24 mouse cellular contexts compared by ENCODE assay signal in the genomic region with DNA sequence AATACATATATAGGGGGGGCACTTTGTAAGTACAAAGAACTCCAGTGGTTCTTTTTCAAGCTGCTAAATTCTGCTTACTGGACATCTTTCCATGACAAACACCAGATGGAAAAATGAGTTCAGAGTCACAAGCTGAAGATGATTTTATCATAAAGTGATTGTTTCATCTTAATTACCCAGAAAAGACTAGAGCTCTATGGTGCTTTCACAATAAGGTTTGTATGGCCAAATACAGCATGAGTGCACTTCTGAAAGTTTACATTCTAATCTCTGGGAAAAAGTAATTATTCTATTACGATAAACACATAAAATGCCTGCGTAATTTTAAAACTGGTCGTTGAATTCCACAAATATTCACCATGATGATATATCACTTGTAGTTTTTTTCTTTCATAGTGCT.
DNase-seq lines count a peak whose midpoint lies in the region; ATAC-seq and TF ChIP-seq lines count a peak whose summit lies in the region.
"Had no signal": no experiment of that assay in that cellular context is flagged by ENCODE, and none has a peak within 500 bp of the region (broad histone marks: within the 10 kb centered on the region; RNA-seq: fewer than 3 reads in every experiment).

No protein-coding gene starts in this region.

- no peak overlapping the region for H3K27ac ChIP-seq in kidney, postnatal 0 days
- H3K27ac ChIP-seq in kidney, embryonic 14.5 days (ENCODE audit: low read depth, low read length), result no peak overlapping the region
- H3K27ac ChIP-seq in lung, embryonic 14.5 days (ENCODE audit: low read depth), result no peak overlapping the region; the same call in 1 of the 2 replicates
- H3K27ac ChIP-seq in lung, embryonic 16.5 days (ENCODE audit: low read length), result no peak overlapping the region
- no peak overlapping the region for H3K27ac ChIP-seq in stomach, embryonic 16.5 days (ENCODE audit: low read length)
- no peak overlapping the region for H3K27ac ChIP-seq in stomach, postnatal 0 days (replicated peaks)
- H3K27ac ChIP-seq: embryonic facial prominence, embryonic 13.5 days; embryonic facial prominence, embryonic 15.5 days; forebrain, embryonic 10.5 days; forebrain, embryonic 12.5 days had no signal

- peak; percentile 54 for DNase-seq in kidney, postnatal 0 days (ENCODE audit: low spot score)
- DNase-seq in lung, embryonic 14.5 days, result peak; percentile 35
- DNase-seq in lung, adult 2 months, result no peak
- DNase-seq in lung, postnatal 4 days, result no peak
- no peak for DNase-seq in stomach, postnatal 0 days (ENCODE audit: low spot score)
- DNase-seq: adrenal gland, adult 2 months; adrenal gland, postnatal 10 days; adrenal gland, postnatal 25 days; cerebellum, adult 11 months; cerebellum, adult 18-20 months; cerebellum, adult 8-10 months; cerebellum, adult 9-11 months; cerebellum, postnatal 14 days; cerebellum, postnatal 36 days; embryo, embryonic 11 days had no signal

- H3K4me3 ChIP-seq in kidney, postnatal 0 days (replicated peaks; ENCODE audit: low read depth, low read length), result no peak overlapping the region
- no peak overlapping the region for H3K4me3 ChIP-seq in kidney, embryonic 14.5 days (ENCODE audit: low read length)
- no peak overlapping the region for H3K4me3 ChIP-seq in lung, embryonic 14.5 days (ENCODE audit: low read depth, low read length)
- no peak overlapping the region for H3K4me3 ChIP-seq in lung, adult 2 months (replicated peaks; ENCODE audit: extremely low read depth, low read depth, low read length)
- H3K4me3 ChIP-seq in lung, embryonic 16.5 days (ENCODE audit: low read length), result no peak overlapping the region
- no peak overlapping the region for H3K4me3 ChIP-seq in stomach, embryonic 16.5 days (replicated peaks; ENCODE audit: low read length)
- no peak overlapping the region for H3K4me3 ChIP-seq in stomach, postnatal 0 days (ENCODE audit: low read depth, low read length)
- H3K4me3 ChIP-seq: embryonic facial prominence, embryonic 13.5 days; embryonic facial prominence, embryonic 15.5 days; erythroblast, embryonic 14.5 days; forebrain, embryonic 10.5 days; forebrain, embryonic 12.5 days had no signal

- no peak overlapping the region for H3K9ac ChIP-seq in kidney, postnatal 0 days (ENCODE audit: low read depth, low read length)
- no peak overlapping the region for H3K9ac ChIP-seq in kidney, embryonic 14.5 days (ENCODE audit: low read depth, low read length)
- no peak overlapping the region for H3K9ac ChIP-seq in lung, embryonic 14.5 days
- no peak overlapping the region for H3K9ac ChIP-seq in lung, embryonic 16.5 days (ENCODE audit: low read length)
- no peak overlapping the region for H3K9ac ChIP-seq in stomach, embryonic 16.5 days (ENCODE audit: low read length)
- H3K9ac ChIP-seq in stomach, postnatal 0 days (ENCODE audit: low read length), result no peak overlapping the region
- H3K9ac ChIP-seq: embryonic facial prominence, embryonic 13.5 days; embryonic facial prominence, embryonic 15.5 days; forebrain, embryonic 12.5 days had no signal

- ATAC-seq in kidney, postnatal 0 days (replicated peaks; ENCODE audit: low FRiP score, low read depth), result no peak
- ATAC-seq in kidney, embryonic 14.5 days (ENCODE audit: low FRiP score, low TSS enrichment), result no peak
- ATAC-seq in lung, embryonic 14.5 days (ENCODE audit: insufficient read depth), result peak; percentile 8; the same call in 1 of the 2 replicates
- peak; percentile 77 for ATAC-seq in lung, embryonic 16.5 days (ENCODE audit: low read depth)
- peak; percentile 50; the same call in 1 of the 2 replicates for ATAC-seq in stomach, embryonic 16.5 days (ENCODE audit: insufficient read depth, low FRiP score)
- ATAC-seq in stomach, postnatal 0 days (ENCODE audit: low FRiP score, low TSS enrichment), result no peak
- ATAC-seq: forebrain, embryonic 14.5 days had no signal

- 61% methylated on average over 3 of the region's 3 CpGs for WGBS in kidney, postnatal 0 days
- 68% methylated on average over 3 of the region's 3 CpGs for WGBS in kidney, embryonic 14.5 days
- 38% methylated on average over 3 of the region's 3 CpGs for WGBS in lung, embryonic 14.5 days
- 65% methylated on average over 3 of the region's 3 CpGs for WGBS in lung, adult 2 months
- WGBS in lung, embryonic 16.5 days, result 49% methylated on average over 3 of the region's 3 CpGs
- WGBS in stomach, embryonic 16.5 days, result 47% methylated on average over 3 of the region's 3 CpGs
- WGBS in stomach, postnatal 0 days, result 48% methylated on average over 3 of the region's 3 CpGs

- no peaks in the 10 kb centered on the region for H3K4me1 ChIP-seq in kidney, postnatal 0 days (replicated peaks; ENCODE audit: insufficient read depth, low read length)
- H3K4me1 ChIP-seq in kidney, embryonic 14.5 days (ENCODE audit: control insufficient read depth, insufficient read depth, low read length), result no peaks in the 10 kb centered on the region
- H3K4me1 ChIP-seq in lung, embryonic 14.5 days (ENCODE audit: insufficient read depth), result no peaks in the 10 kb centered on the region
- no peaks in the 10 kb centered on the region for H3K4me1 ChIP-seq in lung, adult 2 months (ENCODE audit: control insufficient read depth, insufficient read depth, low read length)
- no peaks in the 10 kb centered on the region for H3K4me1 ChIP-seq in lung, embryonic 16.5 days (replicated peaks; ENCODE audit: control insufficient read depth, insufficient read depth, low read length)
- H3K4me1 ChIP-seq in stomach, embryonic 16.5 days (ENCODE audit: control insufficient read depth, insufficient read depth, low read length), result no peaks in the 10 kb centered on the region
- no peaks in the 10 kb centered on the region for H3K4me1 ChIP-seq in stomach, postnatal 0 days (replicated peaks; ENCODE audit: control insufficient read depth, insufficient read depth)
- H3K4me1 ChIP-seq: embryonic facial prominence, embryonic 13.5 days; embryonic facial prominence, embryonic 15.5 days; forebrain, embryonic 10.5 days; forebrain, embryonic 12.5 days had no signal

- H3K36me3 ChIP-seq in kidney, postnatal 0 days (ENCODE audit: insufficient read depth, low read length), result no peaks in the 10 kb centered on the region
- H3K36me3 ChIP-seq in kidney, embryonic 14.5 days (ENCODE audit: control insufficient read depth, insufficient read depth, low read length), result no peaks in the 10 kb centered on the region
- H3K36me3 ChIP-seq in lung, embryonic 14.5 days (ENCODE audit: insufficient read depth), result no peaks in the 10 kb centered on the region
- no peaks in the 10 kb centered on the region for H3K36me3 ChIP-seq in lung, embryonic 16.5 days (ENCODE audit: control insufficient read depth, insufficient read depth, low read length)
- H3K36me3 ChIP-seq in stomach, embryonic 16.5 days (ENCODE audit: control insufficient read depth, insufficient read depth, low read length), result no peaks in the 10 kb centered on the region
- no peaks in the 10 kb centered on the region for H3K36me3 ChIP-seq in stomach, postnatal 0 days (ENCODE audit: control insufficient read depth, insufficient read depth, low read length)
- H3K36me3 ChIP-seq: embryonic facial prominence, embryonic 13.5 days; embryonic facial prominence, embryonic 15.5 days; forebrain, embryonic 10.5 days; forebrain, embryonic 12.5 days had no signal

- no peak for TF ChIP-seq POLR2A in lung, adult 2 months (IDR thresholded peaks at IDR 0.05; ENCODE audit: borderline replicate concordance, extremely low read depth, low read depth, low read length)

- no peak overlapping the region for H3K4me2 ChIP-seq in kidney, postnatal 0 days (ENCODE audit: low read length)
- H3K4me2 ChIP-seq in kidney, embryonic 14.5 days (replicated peaks; ENCODE audit: low read depth, low read length), result no peak overlapping the region
- H3K4me2 ChIP-seq in lung, embryonic 14.5 days, result no peak overlapping the region
- no peak overlapping the region for H3K4me2 ChIP-seq in lung, embryonic 16.5 days (ENCODE audit: low read depth, low read length)
- no peak overlapping the region for H3K4me2 ChIP-seq in stomach, embryonic 16.5 days (ENCODE audit: low read depth, low read length)
- no peak overlapping the region for H3K4me2 ChIP-seq in stomach, postnatal 0 days (replicated peaks; ENCODE audit: low read depth)
- H3K4me2 ChIP-seq: embryonic facial prominence, embryonic 13.5 days; embryonic facial prominence, embryonic 15.5 days; forebrain, embryonic 12.5 days had no signal

- TF ChIP-seq EP300 in stomach, postnatal 0 days (optimal IDR thresholded peaks at IDR 0.05), result no peak

- TF ChIP-seq CTCF in kidney, postnatal 0 days (IDR thresholded peaks at IDR 0.05; ENCODE audit: low read depth), result no peak
- no peak for TF ChIP-seq CTCF in lung, embryonic 14.5 days (IDR thresholded peaks at IDR 0.05; ENCODE audit: low read depth)
- no peak for TF ChIP-seq CTCF in lung, adult 2 months (IDR thresholded peaks at IDR 0.05; ENCODE audit: insufficient read depth, low read length)
- no peak for TF ChIP-seq CTCF in stomach, postnatal 0 days (IDR thresholded peaks at IDR 0.05; ENCODE audit: low read depth)

- H3K27me3 ChIP-seq in kidney, postnatal 0 days (ENCODE audit: insufficient read depth, low read length), result no peaks in the 10 kb centered on the region
- H3K27me3 ChIP-seq in kidney, embryonic 14.5 days (ENCODE audit: control insufficient read depth, insufficient read depth, low read length), result no peaks in the 10 kb centered on the region
- no peaks in the 10 kb centered on the region for H3K27me3 ChIP-seq in lung, embryonic 14.5 days (ENCODE audit: insufficient read depth, low read length)
- no peaks in the 10 kb centered on the region for H3K27me3 ChIP-seq in lung, embryonic 16.5 days (ENCODE audit: control insufficient read depth, insufficient read depth, low read depth, low read length)
- H3K27me3 ChIP-seq in stomach, embryonic 16.5 days (ENCODE audit: control insufficient read depth, insufficient read depth, low read length), result no peaks in the 10 kb centered on the region
- H3K27me3 ChIP-seq in stomach, postnatal 0 days (ENCODE audit: control insufficient read depth, insufficient read depth, low read length), result no peaks in the 10 kb centered on the region
- H3K27me3 ChIP-seq: embryonic facial prominence, embryonic 13.5 days; embryonic facial prominence, embryonic 15.5 days; forebrain, embryonic 12.5 days had no signal

- H3K9me3 ChIP-seq in kidney, postnatal 0 days (replicated peaks; ENCODE audit: low read length), result no peaks in the 10 kb centered on the region
- no peaks in the 10 kb centered on the region for H3K9me3 ChIP-seq in kidney, embryonic 14.5 days (ENCODE audit: control insufficient read depth, low read length)
- H3K9me3 ChIP-seq in lung, embryonic 14.5 days (ENCODE audit: low read depth, low read length), result no peaks in the 10 kb centered on the region
- H3K9me3 ChIP-seq in lung, embryonic 16.5 days (ENCODE audit: control insufficient read depth, low read length), result no peaks in the 10 kb centered on the region
- no peaks in the 10 kb centered on the region for H3K9me3 ChIP-seq in stomach, embryonic 16.5 days (replicated peaks; ENCODE audit: control insufficient read depth, low read length)
- H3K9me3 ChIP-seq in stomach, postnatal 0 days (ENCODE audit: control insufficient read depth, low read length), result no peaks in the 10 kb centered on the region
- H3K9me3 ChIP-seq: embryonic facial prominence, embryonic 13.5 days; embryonic facial prominence, embryonic 15.5 days; forebrain, embryonic 10.5 days; forebrain, embryonic 12.5 days had no signal

Comparison
In these comparisons a context has a peak if more than half of its experiments do, and no peak if none do; other contexts are left out.
1. ATAC-seq: peak in lung, embryonic 14.5 days (single experiment), lung, embryonic 16.5 days (single experiment) and stomach, embryonic 16.5 days (single experiment); none in kidney, postnatal 0 days (single experiment), kidney, embryonic 14.5 days (single experiment) and stomach, postnatal 0 days (single experiment).
2. DNase-seq: peak in kidney, postnatal 0 days (single experiment) and lung, embryonic 14.5 days (single experiment); none in lung, adult 2 months (single experiment), lung, postnatal 4 days (0 of 2) and stomach, postnatal 0 days (single experiment).